Mouse (Mus musculus): ENCODE data around the gene Esyt2.

GRCm38 (mm10) chr12:116414941-116415340, 133.9 kb downstream of the Esyt2 start:
- no peak for TF ChIP-seq EP300 (IDR thresholded peaks at IDR 0.05)
- TF ChIP-seq CTCF (IDR thresholded peaks at IDR 0.05): no peak

Data from lung, postnatal 0 days (tissue).